Comparison of ENCODE assay signal across 27 mouse cellular contexts in genomic region chr17:20399105-20399504, GRCm38 (mm10). TPM values are rescaled to one million over a fixed set of nuclear protein-coding genes. Genes with fewer than 3 reads are reported as not detected.
"Had no signal": no experiment of that assay in that cellular context is flagged by ENCODE, and none has a peak within 500 bp of the region (broad histone marks: within the 10 kb centered on the region; RNA-seq: fewer than 3 reads in every experiment).

No protein-coding gene starts in this region.

- DNase-seq: kidney, adult 18-20 months; kidney, postnatal 10 days; kidney, postnatal 36 days; liver; lung, adult 2 months; right cerebral cortex, adult 18-20 months; right cerebral cortex, postnatal 14 days; right cerebral cortex, postnatal 4 days; thymus, postnatal 25 days had no signal

- H3K27ac ChIP-seq: limb, embryonic 10.5 days; limb, embryonic 13.5 days; liver, embryonic 12.5 days; liver, embryonic 15.5 days; macrophage; midbrain, embryonic 12.5 days; midbrain, embryonic 15.5 days; neural tube, embryonic 12.5 days; neural tube, embryonic 15.5 days; stomach, embryonic 15.5 days had no signal

- H3K4me1 ChIP-seq: limb, embryonic 10.5 days; limb, embryonic 13.5 days; liver, embryonic 12.5 days; liver, embryonic 15.5 days; midbrain, embryonic 12.5 days; midbrain, embryonic 15.5 days; neural tube, embryonic 12.5 days; neural tube, embryonic 15.5 days; stomach, embryonic 15.5 days had no signal

- H3K27me3 ChIP-seq: limb, embryonic 13.5 days; liver, embryonic 12.5 days; liver, embryonic 15.5 days; midbrain, embryonic 12.5 days; midbrain, embryonic 15.5 days; neural tube, embryonic 12.5 days; neural tube, embryonic 15.5 days; stomach, embryonic 15.5 days had no signal

- H3K36me3 ChIP-seq: limb, embryonic 10.5 days; limb, embryonic 13.5 days; liver, embryonic 12.5 days; liver, embryonic 15.5 days; midbrain, embryonic 12.5 days; midbrain, embryonic 15.5 days; neural tube, embryonic 12.5 days; neural tube, embryonic 15.5 days; stomach, embryonic 15.5 days had no signal

- H3K4me2 ChIP-seq: limb, embryonic 13.5 days; liver, embryonic 12.5 days; liver, embryonic 15.5 days; midbrain, embryonic 12.5 days; midbrain, embryonic 15.5 days; neural tube, embryonic 12.5 days; neural tube, embryonic 15.5 days; stomach, embryonic 15.5 days had no signal

- H3K9me3 ChIP-seq: stomach, embryonic 15.5 days had no signal

- ATAC-seq: liver, embryonic 12.5 days; lung, postnatal 0 days; midbrain, embryonic 15.5 days had no signal

- H3K9ac ChIP-seq: limb, embryonic 13.5 days; liver, embryonic 12.5 days; liver, embryonic 15.5 days; midbrain, embryonic 12.5 days; midbrain, embryonic 15.5 days; neural tube, embryonic 12.5 days; neural tube, embryonic 15.5 days; stomach, embryonic 15.5 days had no signal

- H3K4me3 ChIP-seq: limb, embryonic 10.5 days; limb, embryonic 13.5 days; liver, embryonic 12.5 days; liver, embryonic 15.5 days; midbrain, embryonic 12.5 days; midbrain, embryonic 15.5 days; neural tube, embryonic 12.5 days; neural tube, embryonic 15.5 days; stomach, embryonic 15.5 days had no signal

RNA-seq across cellular contexts. Expression of gene Vmn1r224, which starts 14.8 kb away (rescaled TPM):
- total RNA-seq: layer of hippocampus, adult 8-10 months; layer of hippocampus, postnatal 10 days; left cerebral cortex, adult 18-20 months; left cerebral cortex, postnatal 25 days; megakaryocyte, adult 5-6 weeks had no signal
- polyA plus RNA-seq: kidney, embryonic 14.5 days; limb, embryonic 10.5 days; limb, embryonic 13.5 days; liver, embryonic 12.5 days; liver, embryonic 15.5 days; lung, adult 2 months; lung, postnatal 0 days; macrophage; midbrain, embryonic 12.5 days; midbrain, embryonic 15.5 days; neural tube, embryonic 12.5 days; neural tube, embryonic 15.5 days; stomach, embryonic 15.5 days; thymus, postnatal 0 days had no signal

RNA-seq across cellular contexts. Expression of gene Vmn2r107, which starts 54.1 kb away (rescaled TPM):
- total RNA-seq: layer of hippocampus, adult 8-10 months; layer of hippocampus, postnatal 10 days; left cerebral cortex, adult 18-20 months; left cerebral cortex, postnatal 25 days; megakaryocyte, adult 5-6 weeks had no signal
- polyA plus RNA-seq: kidney, embryonic 14.5 days; limb, embryonic 10.5 days; limb, embryonic 13.5 days; liver, embryonic 12.5 days; liver, embryonic 15.5 days; lung, adult 2 months; lung, postnatal 0 days; macrophage; midbrain, embryonic 12.5 days; midbrain, embryonic 15.5 days; neural tube, embryonic 12.5 days; neural tube, embryonic 15.5 days; stomach, embryonic 15.5 days; thymus, postnatal 0 days had no signal
